Mouse (Mus musculus): Measurements from ENCODE around the gene Tmco3.

- TF ChIP-seq CTCF (IDR thresholded peaks at IDR 0.05; ENCODE audit: control insufficient read depth, insufficient read depth, insufficient replicate concordance, low read depth, low read length): no peak
- TF ChIP-seq POLR2A (IDR thresholded peaks at IDR 0.05; ENCODE audit: control insufficient read depth, low read depth, low read length): no peak
Measured at GRCm38 (mm10) chr8:13337678-13338077, 49.7 kb downstream of the Tmco3 start.

Measured in testis, adult 2 months (tissue).